Mouse (Mus musculus) hindbrain, embryonic 12.5 days (tissue): ENCODE data around the gene Nucb1. TPM values are rescaled to one million over a fixed set of nuclear protein-coding genes. Genes with fewer than 3 reads are reported as not detected.

Experiments
- ATAC-seq: fragments of 200-750 bp; cut with Nextera tagmentation; 2 replicates; pipeline ENCODE4 v1.8.0; 2017; ENCODE audit warnings: moderate TSS enrichment; ENCODE audit not compliant: low FRiP score
- H3K27ac ChIP-seq: fragments of 300-500 bp; sonication (generic); 2 replicates; pipeline ENCODE4 v1.5.1; 2016; ENCODE audit warnings: mild to moderate bottlenecking
- H3K27me3 ChIP-seq: fragments of 300-500 bp; sonication (generic); 2 replicates; pipeline ENCODE4 v1.6.1; 2016; ENCODE audit warnings: mild to moderate bottlenecking
- H3K36me3 ChIP-seq: fragments of 300-500 bp; sonication (generic); 2 replicates; pipeline ENCODE4 v1.6.1; 2016; ENCODE audit warnings: mild to moderate bottlenecking
- H3K4me1 ChIP-seq: fragments of 300-500 bp; sonication (generic); 2 replicates; pipeline ENCODE4 v1.6.1; 2016
- H3K4me2 ChIP-seq: fragments of 300-500 bp; sonication (generic); replicated peaks from 2 replicates; pipeline ENCODE4 v1.6.1; 2016; ENCODE audit warnings: mild to moderate bottlenecking
- H3K4me3 ChIP-seq: fragments of 300-500 bp; sonication (generic); 2 replicates; pipeline ENCODE4 v1.5.1; 2016; ENCODE audit warnings: mild to moderate bottlenecking
- H3K9ac ChIP-seq: fragments of 300-500 bp; sonication (generic); 2 replicates; pipeline ENCODE4 v1.6.1; 2016; ENCODE audit warnings: mild to moderate bottlenecking, moderate library complexity
- H3K9me3 ChIP-seq: fragments of 300-500 bp; sonication (generic); replicated peaks from 2 replicates; pipeline ENCODE4 v1.6.1; 2016; ENCODE audit warnings: mild to moderate bottlenecking
- WGBS: fragments of 180-500 bp; shearing (Covaris S2); methylation state at CpG from one replicate; pipeline ENCODE4 v1.1.7; 2016; 5-methylcytosine and 5-hydroxymethylcytosine counted together
- polyA plus RNA-seq: library from polyadenylated mRNA; unstranded; fragments of >200 nt; fragmentation: Nextera tagmentation; extraction: Ambion mirVana; gene quantifications from 2 replicates; pipeline ENCODE4 v1.2.1, GENCODE M21; 2016

Gene Nucb1
- polyA plus RNA-seq, 1 experiment from 2014 or later: 147 TPM

DNA sequence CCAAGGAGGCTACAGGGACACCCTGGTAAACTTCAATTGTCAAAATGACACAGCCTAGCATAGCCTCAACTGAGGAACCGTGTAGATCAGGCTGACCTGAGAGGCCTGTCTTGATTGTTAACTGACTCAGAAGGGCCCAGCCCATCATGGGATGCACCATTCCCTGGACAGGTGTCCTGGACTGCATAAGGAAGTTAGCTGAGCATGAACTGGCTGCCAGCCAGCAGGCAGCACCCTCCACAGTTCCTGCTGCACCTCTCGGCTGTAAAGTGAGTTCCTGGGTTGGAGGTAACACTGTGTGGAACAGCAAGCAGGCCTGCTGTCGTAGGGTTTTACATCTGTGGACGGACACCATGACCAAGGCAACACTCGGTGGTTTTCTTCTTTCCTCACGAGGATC lies 2.6 kb downstream of the Nucb1 start:
- 88% methylated on average over 6 of the region's 6 CpGs for WGBS

GRCm38 (mm10) chr7:45498427-45498826 lies 11.8 kb downstream of the Nucb1 start:
- no peak overlapping the region for H3K4me2 ChIP-seq
- peaks cover 84% of the 10 kb centered on the region for H3K36me3 ChIP-seq
- ATAC-seq: no peak
- no peak overlapping the region for H3K9ac ChIP-seq
- H3K4me1 ChIP-seq: no peaks in the 10 kb centered on the region
- 95% methylated on average over 6 of the region's 6 CpGs for WGBS
- no peak overlapping the region for H3K4me3 ChIP-seq
- H3K27ac ChIP-seq: no peak overlapping the region
- no peaks in the 10 kb centered on the region for H3K9me3 ChIP-seq
- no peaks in the 10 kb centered on the region for H3K27me3 ChIP-seq

More for the DNA sequence above, 2.6 kb downstream of the Nucb1 start:
- Histone ChIP-seq H3K4me2 (no peak overlapping the region), H3K27me3 (no peaks in the 10 kb centered on the region), H3K36me3 (peaks cover 24% of the 10 kb centered on the region), H3K9me3 (no peaks in the 10 kb centered on the region), H3K4me1 (peaks cover 13% of the 10 kb centered on the region), H3K9ac (no peak overlapping the region), H3K27ac (no peak overlapping the region), H3K4me3 (no peak overlapping the region)
- no peak for ATAC-seq

- Histone ChIP-seq H3K27ac (no peak overlapping the region), H3K9me3 (no peaks in the 10 kb centered on the region), H3K36me3 (peaks cover 67% of the 10 kb centered on the region), H3K4me2 (no peak overlapping the region), H3K4me1 (peaks cover 9% of the 10 kb centered on the region), H3K27me3 (no peaks in the 10 kb centered on the region), H3K4me3 (no peak overlapping the region), H3K9ac (no peak overlapping the region)
- ATAC-seq: no peak
- WGBS: 86% methylated on average over 9 of the region's 9 CpGs
Observed at GRCm38 (mm10) chr7:45494548-45494947, 15.7 kb downstream of the Nucb1 start.

GRCm38 (mm10) chr7:45492951-45493350 lies 17.3 kb downstream of the Nucb1 start:
- WGBS: 97% methylated on average over 5 of the region's 5 CpGs
- ATAC-seq: no peak
- Histone ChIP-seq H3K9me3 (no peaks in the 10 kb centered on the region), H3K9ac (no peak overlapping the region), H3K4me3 (no peak overlapping the region), H3K4me2 (no peak overlapping the region), H3K4me1 (peaks cover 18% of the 10 kb centered on the region), H3K27me3 (no peaks in the 10 kb centered on the region), H3K36me3 (peaks cover 51% of the 10 kb centered on the region), H3K27ac (no peak overlapping the region)

GRCm38 (mm10) chr7:45492225-45492844 lies 17.9 kb downstream of the Nucb1 start:
- Histone ChIP-seq H3K36me3 (peaks cover 45% of the 10 kb centered on the region), H3K27me3 (no peaks in the 10 kb centered on the region), H3K9me3 (no peaks in the 10 kb centered on the region), H3K27ac (no peak overlapping the region), H3K4me1 (peaks cover 21% of the 10 kb centered on the region), H3K4me3 (no peak overlapping the region), H3K9ac (no peak overlapping the region), H3K4me2 (no peak overlapping the region)
- 94% methylated on average over 8 of the region's 8 CpGs for WGBS
- ATAC-seq: no peak

DNA sequence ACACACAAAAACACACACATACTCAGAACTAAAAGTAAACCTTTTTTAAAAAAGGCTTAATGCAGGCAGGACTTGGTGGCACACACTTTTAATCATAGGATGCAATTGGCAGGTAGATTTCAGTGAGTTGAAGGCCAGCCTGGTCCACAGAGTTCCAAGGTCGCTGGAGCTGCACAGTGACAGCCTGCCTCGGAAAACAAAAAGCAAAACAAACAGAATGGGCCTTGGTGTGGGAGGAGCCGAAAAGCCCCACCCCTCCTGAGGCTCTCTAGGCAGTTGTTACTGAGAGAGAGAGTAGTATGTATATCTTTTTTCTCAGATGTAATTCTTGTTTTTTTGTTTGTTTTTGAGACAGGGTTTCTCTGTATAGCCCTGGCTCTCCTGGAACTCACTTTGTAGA lies 18.9 kb downstream of the Nucb1 start:
- ATAC-seq: no peak
- Histone ChIP-seq H3K27me3 (no peaks in the 10 kb centered on the region), H3K9me3 (no peaks in the 10 kb centered on the region), H3K27ac (no peak overlapping the region), H3K4me2 (no peak overlapping the region), H3K9ac (no peak overlapping the region), H3K36me3 (peaks cover 35% of the 10 kb centered on the region), H3K4me3 (no peak overlapping the region), H3K4me1 (peaks cover 21% of the 10 kb centered on the region)
- 18% methylated on average over 3 of the region's 3 CpGs for WGBS

DNA sequence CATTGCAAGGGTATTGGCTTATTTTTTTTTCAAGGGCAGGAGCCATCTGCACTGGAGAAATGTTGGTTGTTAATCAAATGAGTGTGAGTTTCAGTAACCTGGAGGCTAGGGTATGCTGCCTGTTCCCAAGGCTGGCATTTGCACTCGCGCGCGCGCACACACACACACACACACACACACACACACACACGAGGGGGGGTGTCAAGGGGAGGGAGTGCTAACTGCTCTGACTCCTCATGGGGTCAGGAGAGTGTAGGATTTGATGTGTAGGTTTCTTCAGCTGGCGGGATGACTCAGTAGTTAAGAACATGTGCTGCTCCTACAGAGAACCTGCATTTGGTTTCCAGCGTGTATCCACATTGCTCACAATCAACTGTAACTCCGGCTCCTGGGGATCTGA lies 19.4 kb downstream of the Nucb1 start:
- Histone ChIP-seq H3K4me2 (no peak overlapping the region), H3K27ac (no peak overlapping the region), H3K4me3 (no peak overlapping the region), H3K9ac (peak overlapping the region; percentile 3; the same call in 1 of the 2 replicates), H3K36me3 (peaks cover 33% of the 10 kb centered on the region), H3K27me3 (no peaks in the 10 kb centered on the region), H3K4me1 (peaks cover 21% of the 10 kb centered on the region), H3K9me3 (no peaks in the 10 kb centered on the region)
- ATAC-seq: no peak
- 52% methylated on average over 9 of the region's 9 CpGs for WGBS

DNA sequence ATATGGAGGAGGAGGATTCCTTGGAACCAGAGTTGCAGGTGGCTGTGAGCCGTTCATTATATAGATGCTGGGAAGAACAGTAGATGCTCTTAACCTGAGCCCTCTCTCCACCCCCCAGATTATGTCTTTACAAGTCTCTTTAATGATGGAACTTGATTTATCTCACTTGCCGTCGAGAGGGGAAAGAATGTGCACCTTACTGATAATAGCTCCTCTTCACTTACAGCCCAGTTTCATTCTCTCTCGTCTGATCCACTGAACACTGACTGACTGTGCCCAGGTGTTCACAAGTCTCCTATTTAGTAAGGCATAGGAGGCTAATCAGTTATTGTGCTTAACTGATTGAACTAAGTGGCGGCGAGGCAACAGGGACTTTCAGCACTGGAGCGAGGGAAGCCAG lies 20.6 kb downstream of the Nucb1 start:
- no peak overlapping the region for H3K4me2 ChIP-seq
- no peak overlapping the region for H3K4me3 ChIP-seq
- peaks cover 22% of the 10 kb centered on the region for H3K36me3 ChIP-seq
- no peaks in the 10 kb centered on the region for H3K27me3 ChIP-seq
- H3K4me1 ChIP-seq: peaks cover 21% of the 10 kb centered on the region
- no peak overlapping the region for H3K27ac ChIP-seq
- H3K9ac ChIP-seq: no peak overlapping the region
- WGBS: 84% methylated on average over 7 of the region's 7 CpGs
- H3K9me3 ChIP-seq: no peaks in the 10 kb centered on the region
- no peak for ATAC-seq

DNA sequence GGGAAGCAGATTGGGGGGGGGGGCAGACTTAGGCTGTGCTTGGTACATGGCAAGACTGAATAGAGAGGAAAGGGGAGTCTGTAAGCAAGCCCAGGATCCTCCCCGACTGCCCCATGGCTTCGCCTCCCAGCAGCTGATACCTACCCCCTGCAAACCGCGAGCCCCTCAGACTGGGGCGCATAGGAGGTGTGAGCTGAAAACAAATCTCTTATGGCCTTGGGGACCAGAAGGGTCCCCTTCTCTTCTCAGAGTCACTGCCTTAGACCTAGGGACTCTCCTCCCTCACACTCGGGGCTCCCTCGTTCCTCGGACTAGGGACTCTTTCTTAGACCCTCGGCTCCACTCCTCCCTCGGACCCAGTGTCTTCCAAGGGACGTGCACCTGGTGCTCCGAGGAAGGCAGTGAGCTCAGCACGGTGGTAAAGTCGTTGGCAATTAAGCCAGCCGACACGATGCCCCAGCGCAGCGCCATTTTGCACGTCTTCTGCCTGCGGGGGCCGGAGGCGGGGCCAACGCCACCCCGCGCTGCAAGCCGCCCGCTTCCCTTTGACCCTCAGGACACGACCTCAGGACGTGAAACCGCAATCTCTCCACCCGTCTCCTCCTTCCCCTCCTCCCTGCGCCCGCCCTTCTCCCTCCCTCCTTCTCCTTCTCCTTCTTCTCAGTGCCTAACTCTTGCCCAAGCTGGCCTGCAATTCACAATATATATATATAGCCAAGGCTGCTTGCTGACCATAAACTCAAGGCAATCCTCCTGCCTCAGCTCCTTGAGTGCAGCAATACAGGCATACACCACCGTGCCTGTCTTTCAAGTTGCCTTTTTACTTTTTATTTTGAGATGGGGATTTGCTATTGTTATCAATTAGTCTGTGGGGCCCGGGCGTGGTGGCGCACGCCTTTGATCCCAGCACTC lies 21.7 kb downstream of the Nucb1 start, which contains the start of gene Dhdh:
TSS of gene Dhdh (minus strand) at position 513 of the 912 bp plus-strand sequence.
- H3K4me1 ChIP-seq: peaks cover 21% of the 10 kb centered on the region
- 8% methylated on average over 38 of the region's 38 CpGs for WGBS
- no peaks in the 10 kb centered on the region for H3K9me3 ChIP-seq
- H3K36me3 ChIP-seq: peaks cover 11% of the 10 kb centered on the region
- ATAC-seq: peak; percentile 69
- no peaks in the 10 kb centered on the region for H3K27me3 ChIP-seq
- H3K27ac ChIP-seq: peak within 1 kb of the TSS; percentile 45
- peak within 1 kb of the TSS; percentile 40 for H3K4me3 ChIP-seq
- peak within 1 kb of the TSS; percentile 68 for H3K4me2 ChIP-seq
- peak within 1 kb of the TSS; percentile 58 for H3K9ac ChIP-seq

DNA sequence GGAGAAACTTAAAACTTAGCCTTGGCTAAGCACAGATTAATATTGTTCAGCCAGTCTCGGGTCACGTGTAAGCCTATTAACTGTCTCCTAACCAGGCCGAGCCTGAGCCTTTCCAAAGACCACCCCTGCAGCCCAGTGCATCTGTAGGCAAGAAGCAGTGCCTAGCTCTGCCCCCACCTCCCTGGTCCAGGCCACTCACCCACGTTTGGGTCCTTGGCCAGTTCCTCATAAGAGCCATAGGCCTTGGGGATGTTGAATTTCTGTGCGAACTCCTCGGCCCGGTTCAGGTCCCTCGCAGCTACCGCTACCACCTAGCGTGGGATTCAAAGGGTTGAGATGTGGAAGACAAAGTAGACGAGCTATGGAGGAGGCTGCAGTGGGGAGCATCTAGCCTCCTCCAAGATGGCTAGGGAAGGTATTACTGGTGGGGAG lies 22.3 kb downstream of the Nucb1 start:
- peak; percentile 62 for ATAC-seq
- Histone ChIP-seq H3K36me3 (peaks cover 5% of the 10 kb centered on the region), H3K9me3 (no peaks in the 10 kb centered on the region), H3K4me2 (peak overlapping the region; percentile 68), H3K27ac (peak overlapping the region; percentile 45), H3K27me3 (no peaks in the 10 kb centered on the region), H3K4me3 (peak overlapping the region; percentile 40), H3K9ac (peak overlapping the region; percentile 58), H3K4me1 (peaks cover 21% of the 10 kb centered on the region)
- 27% methylated on average over 11 of the region's 11 CpGs for WGBS

GRCm38 (mm10) chr7:45486761-45487415 lies 23.3 kb downstream of the Nucb1 start, which contains the start of gene Gm45808:
Gm45808 (minus strand) TSS chr7:45486811.
- Histone ChIP-seq H3K4me1 (peaks cover 21% of the 10 kb centered on the region), H3K36me3 (no peaks in the 10 kb centered on the region), H3K27ac (peak within 1 kb of the TSS; percentile 45; the same call in 1 of the 2 replicates), H3K4me2 (no peak within 1 kb of the TSS), H3K27me3 (no peaks in the 10 kb centered on the region), H3K9ac (no peak within 1 kb of the TSS), H3K9me3 (no peaks in the 10 kb centered on the region), H3K4me3 (no peak within 1 kb of the TSS)
- WGBS: 81% methylated on average over 12 of the region's 12 CpGs
- no peak for ATAC-seq

DNA sequence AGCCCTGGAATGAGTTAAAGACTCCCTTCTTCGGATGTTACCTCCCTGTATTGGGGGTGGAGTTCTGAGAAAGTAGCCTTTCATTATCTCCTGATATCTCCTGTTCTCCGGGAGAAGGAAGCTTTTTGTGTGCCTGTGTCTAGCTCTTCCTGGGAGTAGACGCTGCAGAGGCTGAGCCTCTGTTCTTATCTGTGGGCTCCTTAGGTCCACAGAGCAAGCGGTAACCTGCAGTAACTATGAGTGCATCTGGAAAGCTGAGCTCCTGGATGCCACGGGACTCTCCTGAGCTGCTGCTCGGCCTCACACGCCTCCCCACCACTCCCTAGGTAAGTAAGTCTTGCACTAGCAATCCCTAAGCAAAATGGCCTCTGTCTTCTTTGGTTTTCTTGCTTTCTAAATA lies 24.0 kb downstream of the Nucb1 start:
- H3K4me3 ChIP-seq: no peak overlapping the region
- no peaks in the 10 kb centered on the region for H3K27me3 ChIP-seq
- no peak for ATAC-seq
- H3K9me3 ChIP-seq: no peaks in the 10 kb centered on the region
- WGBS: 82% methylated on average over 7 of the region's 7 CpGs
- peaks cover 18% of the 10 kb centered on the region for H3K4me1 ChIP-seq
- no peak overlapping the region for H3K27ac ChIP-seq
- H3K4me2 ChIP-seq: no peak overlapping the region
- H3K9ac ChIP-seq: no peak overlapping the region
- no peaks in the 10 kb centered on the region for H3K36me3 ChIP-seq
